Mouse (Mus musculus) CD4-positive, CD25-positive, alpha-beta regulatory T cell, adult 2 months (primary cell): ENCODE results near the gene Dapk1.

Source experiments
- DNase-seq: peaks from one replicate; pipeline ENCODE4 v3.0.0-alpha.2; 2012; ENCODE audit warnings: low read depth, low spot score

Gene Dapk1

DNA sequence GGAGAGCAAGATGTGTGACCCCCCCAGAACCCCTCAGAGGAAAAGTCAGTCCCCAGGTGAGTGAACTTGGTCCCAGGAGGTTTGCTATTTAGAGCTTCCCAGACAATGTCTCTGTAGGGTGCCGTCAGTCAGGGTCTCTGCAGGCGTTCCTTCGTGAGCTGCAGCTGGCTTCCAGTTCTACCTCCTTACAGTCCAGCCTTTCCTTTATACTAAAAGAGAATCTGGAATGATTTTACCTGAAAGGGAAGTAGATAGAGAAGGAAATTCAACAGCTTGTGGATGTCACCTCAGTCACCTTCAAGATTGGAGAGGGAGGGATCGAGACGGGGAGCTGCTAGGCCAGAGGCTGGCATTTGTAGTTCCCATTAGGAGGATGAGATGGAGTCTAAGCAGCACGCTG lies 14.3 kb downstream of the Dapk1 start:
- DNase-seq: no peak

DNA sequence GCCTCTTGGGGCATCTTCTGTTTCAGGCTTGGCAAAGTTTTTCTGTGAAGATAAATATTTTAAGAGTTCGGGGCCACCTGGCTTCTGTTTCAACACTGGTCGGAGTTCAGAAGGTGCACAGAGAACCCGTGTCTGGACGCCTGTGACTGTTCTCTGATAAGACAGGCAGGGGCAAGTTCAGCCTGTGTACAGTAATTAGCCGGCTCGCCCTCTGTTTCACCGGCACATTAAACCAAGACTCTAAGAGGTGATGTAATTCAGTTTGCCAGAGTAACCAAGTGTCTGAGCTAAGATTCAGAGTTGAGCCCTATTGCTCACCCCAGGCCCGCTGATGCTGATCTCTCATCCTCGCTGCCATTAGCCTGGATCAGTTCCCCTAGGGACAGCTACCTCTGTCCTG lies 16.5 kb downstream of the Dapk1 start:
- no peak for DNase-seq

DNA sequence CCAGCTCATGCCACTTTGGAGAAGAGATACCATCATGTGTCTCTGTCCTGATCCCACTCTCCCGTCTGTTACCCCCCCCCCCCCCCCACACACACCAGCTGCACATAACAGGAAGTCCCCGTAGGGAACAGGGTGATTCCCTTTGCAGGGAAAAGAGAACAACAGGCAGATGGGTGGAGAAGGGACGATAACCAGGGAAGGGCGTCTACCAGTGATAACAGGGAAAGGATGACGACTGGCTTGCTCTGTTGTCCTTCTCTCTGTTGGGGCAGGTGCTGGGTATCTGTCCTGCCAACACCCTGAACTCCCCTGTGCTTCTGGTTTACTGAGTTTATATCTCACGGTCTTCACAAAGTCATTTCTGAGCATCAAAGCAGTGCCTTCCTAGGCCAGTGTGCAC lies 18.0 kb downstream of the Dapk1 start:
- no peak for DNase-seq

DNA sequence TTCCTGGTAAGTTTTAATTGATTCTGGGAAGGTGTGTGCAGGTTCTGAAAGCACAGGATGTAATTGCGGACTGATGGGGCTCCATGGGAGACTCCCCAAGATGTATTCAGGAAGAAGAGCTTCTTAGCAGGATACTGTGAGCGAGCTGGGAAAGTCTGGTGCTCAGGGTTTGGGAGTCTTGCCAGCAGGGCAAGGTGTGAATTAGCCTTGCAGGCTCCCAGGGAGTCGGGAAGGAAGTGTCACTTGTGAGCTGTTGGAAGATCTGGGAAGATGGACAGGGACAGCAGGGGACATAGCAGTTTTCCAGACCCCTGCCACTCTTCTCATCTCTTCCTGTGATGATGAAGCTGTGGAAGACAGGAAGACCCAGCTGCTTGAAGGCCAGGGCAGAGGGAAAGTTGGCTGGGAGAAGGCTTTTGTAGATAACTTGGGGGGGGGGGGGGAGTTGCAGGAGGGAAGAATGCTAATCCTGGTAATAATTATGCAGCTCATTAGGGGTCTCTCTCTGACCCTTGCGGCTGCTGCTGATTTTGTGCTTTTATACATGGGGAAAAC lies 19.7 kb downstream of the Dapk1 start:
- no peak for DNase-seq

DNA sequence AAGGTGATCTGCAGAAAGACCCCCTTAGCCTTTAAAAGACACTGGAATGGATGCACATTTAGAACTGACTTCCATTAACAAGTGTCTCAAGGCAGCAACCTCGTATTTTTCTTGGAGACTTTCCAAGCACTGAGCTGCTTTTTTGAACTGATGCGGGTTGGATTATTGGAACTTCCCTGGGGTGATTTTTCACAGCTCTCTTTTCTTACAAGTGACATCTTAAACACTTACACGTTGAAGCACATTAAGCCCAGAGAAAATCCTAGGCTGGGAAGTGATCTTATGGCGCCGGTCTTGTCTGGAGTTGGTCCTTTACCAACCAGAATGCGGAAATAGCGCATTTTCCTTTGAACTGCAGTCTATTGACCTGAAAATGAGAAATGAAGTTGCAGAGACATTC lies 23.8 kb downstream of the Dapk1 start:
- no peak for DNase-seq

DNA sequence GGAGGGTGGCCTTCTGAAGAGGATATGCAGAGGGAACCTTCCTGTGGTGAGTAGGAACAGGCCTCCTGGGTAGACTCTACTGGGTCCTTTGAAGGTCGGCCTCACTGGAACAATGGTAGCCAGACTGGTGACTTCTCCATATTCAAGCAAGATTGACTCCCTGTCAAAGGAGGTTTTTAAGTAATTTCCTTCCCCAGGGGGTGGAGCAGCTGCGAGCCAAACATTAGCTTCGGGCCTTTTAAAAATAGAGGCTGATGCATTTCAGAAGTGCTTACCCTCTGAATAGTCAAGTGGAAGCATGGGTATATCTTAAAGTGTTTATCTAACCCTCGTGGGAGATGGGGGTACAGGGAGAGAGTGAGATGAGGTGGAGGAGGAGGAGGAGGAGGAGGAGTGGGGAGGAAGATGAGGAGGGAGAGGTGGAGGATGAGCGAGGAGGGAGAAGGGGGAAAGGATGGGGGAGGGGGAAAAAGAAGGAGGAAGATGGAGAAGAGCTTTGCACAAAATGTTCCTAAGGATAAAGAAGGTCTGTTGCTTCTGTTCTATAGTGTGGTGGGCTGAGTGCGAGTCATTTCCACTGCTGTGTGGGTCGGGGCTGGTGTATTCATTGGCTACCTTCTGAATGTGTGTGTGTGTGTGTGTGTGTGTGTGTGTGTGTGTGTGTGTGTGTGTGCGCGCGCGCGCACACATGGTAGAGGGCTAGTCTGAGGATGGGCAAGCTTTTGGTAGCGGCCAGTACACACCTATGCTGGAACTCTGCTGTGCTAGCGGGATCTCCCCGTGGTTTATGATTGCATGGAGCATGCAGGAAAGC lies 26.3 kb downstream of the Dapk1 start:
- no peak for DNase-seq

DNA sequence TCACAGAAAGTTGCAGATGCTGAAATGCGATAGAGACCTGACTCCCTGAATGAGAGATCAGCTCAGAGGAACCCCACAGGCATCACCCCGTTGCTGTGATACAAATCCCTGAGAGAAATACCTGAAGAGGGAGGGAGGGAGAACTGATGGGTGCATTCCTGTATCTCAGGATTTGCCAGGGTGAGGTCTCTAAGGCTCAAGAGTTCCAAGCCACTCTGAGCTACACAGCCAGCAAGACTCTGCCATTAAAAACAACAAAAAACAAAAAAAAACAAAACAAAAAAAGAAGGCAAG lies 26.9 kb downstream of the Dapk1 start:
- no peak for DNase-seq

DNA sequence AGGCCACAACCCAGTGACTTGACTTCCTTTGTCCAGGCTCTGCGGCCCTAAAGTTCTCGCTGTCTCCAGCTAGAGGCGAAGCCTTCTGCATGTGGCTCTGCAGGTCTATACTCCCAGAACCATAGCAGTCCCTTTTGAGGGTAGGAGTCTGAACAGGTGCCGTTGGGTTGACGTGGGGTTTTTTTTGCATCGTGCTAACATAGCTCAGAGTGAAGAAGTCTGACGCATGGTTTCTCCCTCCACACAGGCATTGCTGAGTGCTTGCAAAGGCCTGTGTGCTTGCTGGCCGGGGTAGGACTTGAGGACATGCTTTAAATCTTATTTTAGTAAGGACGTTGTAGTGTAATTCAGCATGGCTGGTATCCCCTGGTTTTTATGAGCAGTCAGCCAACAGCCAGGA lies 27.7 kb downstream of the Dapk1 start:
- DNase-seq: no peak

DNA sequence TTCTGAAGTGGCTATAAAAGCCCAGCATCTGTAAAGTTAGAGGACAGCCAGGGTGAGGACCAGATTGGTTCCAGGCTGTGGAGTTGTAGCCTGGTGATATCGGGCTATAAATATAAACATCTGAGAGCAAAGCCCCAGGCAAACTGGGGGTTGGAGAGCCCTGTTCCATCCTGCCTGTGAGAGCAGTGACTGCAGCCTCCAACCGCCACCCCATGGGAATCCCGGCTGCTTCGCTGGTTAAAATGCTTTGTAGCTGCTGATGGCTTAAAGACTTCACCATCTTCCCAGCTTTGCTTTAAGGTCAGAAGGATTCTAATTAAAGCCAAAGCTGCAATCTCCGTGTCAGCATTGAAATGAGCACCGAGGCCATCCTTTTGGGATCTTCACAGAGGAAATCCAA lies 32.2 kb downstream of the Dapk1 start:
- no peak for DNase-seq

DNA sequence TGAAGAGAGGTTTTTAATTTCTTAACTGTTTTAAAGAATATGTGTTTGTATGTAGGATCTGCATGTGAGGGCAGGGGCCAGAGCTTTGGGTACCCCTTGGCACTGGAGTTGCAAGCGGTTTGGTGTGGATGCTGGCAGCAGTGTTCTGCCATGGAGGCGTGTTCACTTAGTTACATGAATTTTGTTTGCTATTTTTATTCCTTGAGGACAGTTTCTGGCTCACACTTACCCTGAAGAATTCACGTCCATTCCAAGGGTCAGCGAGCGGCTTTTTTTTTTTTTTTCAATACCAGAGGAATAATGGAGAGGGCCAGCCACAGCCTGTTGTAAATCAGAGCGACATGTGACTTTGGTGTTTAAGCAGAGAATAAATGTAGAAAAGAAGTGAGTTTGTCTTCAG lies 33.9 kb downstream of the Dapk1 start:
- no peak for DNase-seq

DNA sequence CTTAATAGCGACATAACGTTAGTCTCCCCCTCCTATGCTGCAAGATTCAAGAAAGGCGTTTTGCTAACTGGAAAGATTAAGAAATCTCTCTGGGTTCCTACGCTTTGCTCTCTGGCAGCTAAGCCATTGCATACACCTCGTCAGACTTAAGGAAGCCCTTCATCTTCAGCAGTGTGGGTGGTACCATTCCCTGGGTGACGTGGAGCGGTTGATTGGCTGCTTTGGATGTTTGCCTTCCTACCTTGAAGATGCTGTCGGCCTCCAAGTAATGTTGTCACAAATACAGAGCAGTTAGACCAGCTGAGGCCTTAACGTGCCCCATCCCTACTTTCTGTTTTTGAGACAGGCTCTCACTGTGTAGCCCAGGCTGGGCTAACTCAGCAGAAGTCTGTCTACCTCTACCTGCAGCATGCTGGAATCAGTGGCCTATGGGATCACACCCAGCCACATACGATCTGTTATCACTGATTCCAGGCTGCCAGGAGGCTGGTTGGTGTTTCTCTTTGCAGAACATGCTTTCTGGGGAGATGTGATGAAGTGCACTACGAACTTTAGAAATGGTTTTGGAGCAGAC lies 37.8 kb downstream of the Dapk1 start:
- no peak for DNase-seq

DNA sequence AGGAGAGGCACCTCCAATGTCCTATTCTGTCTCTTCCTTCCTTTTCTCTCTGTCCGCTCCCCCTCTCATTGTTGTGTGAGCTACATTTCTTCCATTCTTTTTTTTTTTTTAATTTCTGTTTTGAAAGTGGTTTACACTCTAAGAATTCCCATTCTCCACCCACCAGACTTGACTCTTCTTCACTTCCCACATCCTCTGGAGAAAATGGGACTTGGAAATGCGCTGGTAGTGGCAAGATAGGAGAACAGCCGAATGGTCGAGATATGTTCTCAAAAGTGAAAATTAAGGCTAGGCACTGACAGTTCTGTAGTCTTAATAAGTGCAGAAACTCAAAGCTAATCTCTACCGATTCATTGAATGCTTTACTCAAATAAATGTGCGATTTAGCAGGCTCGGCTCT lies 38.7 kb downstream of the Dapk1 start:
- no peak for DNase-seq

DNA sequence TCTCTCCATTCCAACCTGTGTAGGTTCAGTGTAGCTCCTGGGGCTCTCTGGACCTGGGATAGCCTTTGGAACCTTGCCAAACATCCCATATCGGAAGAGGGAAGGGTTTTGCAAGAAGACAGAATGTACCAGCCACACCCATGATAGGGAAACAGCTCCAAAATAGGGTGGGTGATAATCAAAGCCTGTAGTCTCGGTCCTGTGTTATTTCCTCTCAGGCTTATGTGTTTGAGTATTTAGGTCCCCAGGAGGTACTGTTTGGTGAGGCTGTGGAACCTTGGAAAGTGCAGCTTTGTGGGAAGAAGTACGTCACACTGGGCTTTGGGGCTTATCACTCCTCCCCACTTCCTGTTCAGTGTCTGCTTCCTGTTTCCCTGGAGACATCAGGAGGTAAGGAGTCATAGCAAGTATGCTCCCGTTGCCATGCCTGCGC lies 42.7 kb downstream of the Dapk1 start:
- DNase-seq: peak; percentile 9

DNA sequence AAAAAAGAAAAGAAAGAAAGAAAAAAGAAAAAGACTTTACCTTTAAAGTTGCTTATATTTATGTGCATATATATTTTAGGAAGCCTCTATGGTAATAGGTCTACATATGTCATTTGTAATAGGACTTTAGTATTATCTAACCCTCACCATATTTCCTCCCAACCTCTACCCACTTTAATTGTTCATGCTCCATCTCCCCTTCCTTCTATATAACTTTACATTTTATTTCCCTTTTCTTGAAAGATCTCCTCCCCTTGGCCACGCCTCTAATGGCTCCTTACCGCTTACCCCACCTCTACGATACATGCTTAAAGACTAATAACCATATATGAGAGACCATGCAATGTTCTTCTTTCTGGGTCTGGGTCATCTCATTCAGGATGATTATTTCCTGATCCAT lies 45.0 kb downstream of the Dapk1 start:
- DNase-seq: no peak

DNA sequence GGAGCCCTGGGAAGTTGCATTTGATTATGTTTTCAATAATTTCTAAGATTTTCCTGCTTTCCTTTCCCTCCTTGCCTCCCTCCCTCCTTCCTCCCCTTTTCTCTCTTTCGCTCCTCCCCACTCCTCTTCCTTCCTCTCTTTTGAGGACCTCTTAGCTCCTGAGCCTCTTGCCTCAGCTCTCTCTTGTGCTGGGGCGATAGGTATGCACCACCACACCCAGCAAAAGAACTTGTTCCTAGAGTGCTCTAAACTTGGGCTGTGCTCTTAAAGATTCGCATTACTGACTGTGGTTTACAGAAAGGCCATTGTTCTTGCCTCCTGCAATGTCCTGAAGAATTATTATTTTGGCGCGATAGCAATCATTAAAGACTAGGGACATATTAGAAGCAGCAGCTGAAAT lies 46.6 kb downstream of the Dapk1 start:
- no peak for DNase-seq

DNA sequence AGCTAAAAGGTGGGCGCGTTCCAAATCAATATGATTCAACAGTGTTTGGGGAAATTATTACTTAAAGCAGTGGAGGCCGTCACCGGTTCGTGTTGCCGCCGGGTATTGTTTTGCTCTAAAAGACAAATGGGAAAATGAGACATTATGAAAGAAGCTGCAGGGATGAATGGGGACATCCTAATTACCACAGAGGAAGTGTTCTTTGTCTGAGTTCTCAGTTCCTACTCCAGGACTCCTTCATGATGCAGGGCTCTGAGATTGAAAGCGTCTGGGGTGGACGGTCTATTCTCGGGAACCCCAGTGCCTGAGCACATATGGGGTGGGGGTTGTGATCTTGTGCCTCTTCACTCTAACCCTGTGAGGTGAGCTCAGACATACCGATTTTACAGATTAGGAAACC lies 48.3 kb downstream of the Dapk1 start:
- no peak for DNase-seq

DNA sequence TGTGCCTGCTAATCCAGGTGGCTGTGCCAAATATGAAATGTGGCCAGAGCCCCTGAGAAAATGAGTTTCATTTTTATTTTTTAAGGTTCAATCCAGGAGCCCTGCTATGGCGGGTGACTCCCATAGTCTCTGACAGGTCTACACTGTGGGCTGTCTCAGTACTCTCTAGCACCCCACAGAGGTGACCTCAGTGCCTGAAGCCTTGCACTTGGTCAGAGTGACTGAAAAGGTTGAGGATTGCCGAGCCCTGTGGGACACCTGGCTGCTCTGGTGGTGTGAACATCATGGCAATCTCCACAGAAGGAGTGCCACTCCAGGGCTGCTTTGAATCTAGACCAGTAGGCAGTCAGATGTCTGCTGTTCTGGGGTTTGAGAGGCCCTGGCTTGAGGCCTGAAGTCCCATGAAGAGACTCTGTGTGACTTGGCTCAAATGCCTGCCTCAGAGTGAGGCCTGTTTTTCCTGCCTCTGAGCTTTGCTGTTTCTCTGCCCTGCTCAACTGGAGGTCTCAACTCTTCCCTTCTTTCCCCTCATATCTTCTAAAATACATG lies 52.3 kb downstream of the Dapk1 start:
- DNase-seq: no peak

DNA sequence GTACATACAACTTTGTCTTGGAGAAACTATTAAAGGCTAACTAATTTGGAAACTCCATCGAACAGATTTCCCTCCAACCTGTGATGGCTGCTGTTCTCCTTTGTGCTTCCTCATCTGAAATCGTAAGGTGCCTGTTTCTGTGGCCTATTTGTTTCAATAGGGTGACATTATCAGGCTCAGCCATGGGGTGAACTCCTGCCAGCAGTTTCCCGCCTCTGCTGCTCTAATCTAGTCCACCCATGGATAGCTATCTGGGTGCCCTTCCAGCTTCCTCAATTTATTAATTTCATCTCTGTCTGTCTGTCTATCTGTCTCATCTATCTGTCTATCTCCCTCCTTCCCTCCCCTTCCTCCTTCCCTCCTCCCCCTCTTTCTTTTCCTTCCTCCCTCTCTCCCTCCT lies 53.5 kb downstream of the Dapk1 start:
- no peak for DNase-seq

DNA sequence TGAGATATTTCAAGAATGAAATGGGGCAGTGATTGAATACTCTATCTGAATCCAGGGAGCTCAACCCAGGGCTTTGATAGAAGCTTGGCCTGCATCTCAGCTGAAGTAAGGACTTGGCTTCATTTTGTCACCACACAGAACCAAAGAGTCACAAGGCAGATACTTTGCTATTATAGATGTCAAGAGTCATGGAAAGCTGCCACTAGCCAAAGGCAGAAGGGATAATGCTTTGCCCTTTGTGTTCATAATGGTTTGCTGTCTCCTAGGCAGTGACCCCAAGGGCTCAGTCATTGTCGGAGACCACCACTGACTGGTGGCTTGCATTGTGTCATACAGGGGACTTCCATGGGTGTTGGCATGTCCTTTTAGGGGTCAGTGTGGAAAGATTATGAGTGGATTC lies 57.9 kb downstream of the Dapk1 start:
- no peak for DNase-seq

DNA sequence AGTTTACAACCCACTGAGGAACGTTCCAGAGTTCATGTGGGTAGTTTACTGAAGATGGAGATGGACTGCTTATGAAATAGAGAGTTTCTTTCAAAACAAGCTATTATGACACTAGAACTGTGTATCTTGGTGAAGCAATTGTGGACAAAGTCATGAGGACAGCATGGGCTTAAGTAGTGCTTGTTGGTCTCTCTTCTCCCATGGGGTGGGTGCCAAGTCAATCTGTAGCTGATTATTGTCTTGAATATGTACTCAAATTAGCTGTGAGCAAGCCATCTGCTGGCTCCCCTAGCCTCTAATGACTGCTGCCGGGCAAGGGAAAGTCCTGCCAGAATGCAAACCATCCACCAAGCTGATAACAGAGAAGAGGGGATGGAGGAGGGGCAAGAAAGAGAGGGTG lies 58.3 kb downstream of the Dapk1 start:
- no peak for DNase-seq

DNA sequence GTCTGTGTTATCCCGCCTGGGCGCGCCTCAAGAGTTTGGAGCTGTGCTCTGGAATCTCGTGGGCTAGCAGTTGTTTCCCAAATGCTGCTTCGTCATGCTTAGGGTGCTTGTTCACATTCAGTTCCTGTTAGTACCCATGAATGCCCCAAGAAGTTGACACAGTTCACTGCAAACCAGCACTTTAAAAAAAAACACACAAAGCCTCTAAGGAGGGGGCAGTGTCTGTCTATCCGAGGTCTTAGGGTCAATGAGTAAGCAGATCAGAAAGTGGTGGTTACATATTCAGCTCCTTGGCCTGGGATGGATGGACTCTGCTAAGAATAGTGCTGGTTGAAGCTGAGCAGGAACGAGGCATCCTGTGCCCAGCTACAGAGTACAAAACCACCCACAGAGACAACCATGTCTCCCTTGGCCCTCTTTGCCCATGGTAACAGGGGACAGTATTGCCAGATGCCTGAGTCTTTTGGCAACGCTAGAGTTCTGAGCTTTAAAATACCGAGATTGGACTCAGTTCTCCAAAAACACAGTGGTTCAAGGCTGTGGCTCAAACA lies 59.0 kb downstream of the Dapk1 start:
- no peak for DNase-seq

DNA sequence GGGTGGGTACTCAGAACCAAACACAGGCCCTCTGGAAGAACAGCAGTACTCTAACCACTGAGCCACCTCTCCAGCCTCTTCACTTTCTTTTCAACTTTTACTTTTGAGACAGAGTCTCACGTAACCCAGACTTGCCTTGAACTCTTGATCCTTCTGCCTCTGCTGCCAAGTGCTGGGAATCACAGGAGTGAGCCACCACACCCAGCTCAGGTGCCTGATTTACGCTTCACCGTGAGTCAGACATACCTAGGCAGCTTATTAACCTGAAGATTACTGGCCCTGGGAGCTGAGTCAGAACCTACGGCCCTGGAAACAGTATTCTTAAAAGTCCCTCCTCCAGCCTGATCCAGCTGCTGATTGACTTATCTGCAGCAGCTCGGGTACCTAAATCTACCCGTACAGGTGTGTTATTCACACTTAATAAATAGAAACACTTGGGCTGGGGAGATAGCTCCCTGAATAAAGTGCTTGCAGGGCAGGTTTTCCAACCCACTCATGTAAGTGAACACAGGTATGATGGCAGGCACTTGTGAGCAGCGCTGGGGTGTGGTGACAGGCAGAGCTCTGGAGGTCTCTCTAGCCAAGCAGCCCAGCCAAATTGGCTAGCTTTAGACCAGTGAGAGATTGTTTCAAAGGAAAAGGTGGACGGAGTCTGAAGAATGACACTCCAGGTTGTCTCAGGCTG lies 60.9 kb downstream of the Dapk1 start:
- no peak for DNase-seq
